In the genomic region with DNA sequence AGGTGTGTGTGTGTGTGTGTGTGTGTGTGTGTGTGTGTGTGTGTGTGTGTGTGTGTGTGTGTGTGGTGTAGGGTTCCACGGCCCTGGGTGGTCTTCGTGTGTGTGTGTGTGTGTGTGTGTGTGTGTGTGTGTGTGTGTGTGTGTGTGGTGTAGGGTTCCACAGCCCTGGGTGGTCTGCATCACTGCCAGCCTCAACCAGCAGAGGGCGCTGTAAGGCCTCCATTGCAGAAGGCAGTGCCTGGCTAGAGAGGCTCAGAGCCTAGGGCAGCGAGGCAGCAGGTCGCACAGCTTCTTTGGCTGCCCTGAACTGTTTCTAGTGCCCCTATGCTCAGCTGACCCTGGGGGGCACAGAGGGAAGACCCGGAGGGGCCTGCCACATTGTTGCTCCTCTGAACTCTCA, we compare ENCODE assay signal across 7 mouse cellular contexts.
DNase-seq lines count a peak whose midpoint lies in the region; ATAC-seq and TF ChIP-seq lines count a peak whose summit lies in the region.

No protein-coding gene starts in this region.

- no peaks in the 10 kb centered on the region for H3K4me1 ChIP-seq in liver, adult 2 months (ENCODE audit: control insufficient read depth, insufficient read depth, low read length)
- H3K4me1 ChIP-seq in liver, embryonic 12.5 days = no peaks in the 10 kb centered on the region
- peaks cover 3% of the 10 kb centered on the region; the same call in 1 of the 2 replicates for H3K4me1 ChIP-seq in embryonic facial prominence, embryonic 14.5 days (ENCODE audit: control insufficient read depth, insufficient read depth, low read length)
- peaks cover 25% of the 10 kb centered on the region for H3K4me1 ChIP-seq in neural tube, embryonic 12.5 days

- H3K9me3 ChIP-seq in liver, embryonic 12.5 days (replicated peaks) = no peaks in the 10 kb centered on the region
- no peaks in the 10 kb centered on the region for H3K9me3 ChIP-seq in embryonic facial prominence, embryonic 14.5 days (ENCODE audit: control insufficient read depth, low read length)
- no peaks in the 10 kb centered on the region for H3K9me3 ChIP-seq in neural tube, embryonic 12.5 days

- H3K4me3 ChIP-seq in liver, adult 2 months (ENCODE audit: insufficient read depth, low read depth, low read length) = no peak overlapping the region
- H3K4me3 ChIP-seq in liver, embryonic 12.5 days = no peak overlapping the region
- no peak overlapping the region for H3K4me3 ChIP-seq in embryonic facial prominence, embryonic 14.5 days (ENCODE audit: low read depth, low read length)
- H3K4me3 ChIP-seq in neural tube, embryonic 12.5 days = no peak overlapping the region

- no peak for TF ChIP-seq POLR2A in liver, adult 2 months (IDR thresholded peaks at IDR 0.05; ENCODE audit: extremely low read depth, insufficient read depth, low read length)

- no peaks in the 10 kb centered on the region for H3K36me3 ChIP-seq in liver, adult 2 months (ENCODE audit: control insufficient read depth, insufficient read depth, low read length)
- no peaks in the 10 kb centered on the region for H3K36me3 ChIP-seq in liver, embryonic 12.5 days
- no peaks in the 10 kb centered on the region for H3K36me3 ChIP-seq in embryonic facial prominence, embryonic 14.5 days (ENCODE audit: control insufficient read depth, insufficient read depth, low read length)
- no peaks in the 10 kb centered on the region for H3K36me3 ChIP-seq in neural tube, embryonic 12.5 days

- H3K79me2 ChIP-seq in liver, adult 2 months (ENCODE audit: control insufficient read depth, insufficient read depth, low read length) = no peaks in the 10 kb centered on the region

- no peak for ATAC-seq in liver, embryonic 12.5 days
- peak; percentile 63; the same call in 1 of the 2 replicates for ATAC-seq in embryonic facial prominence, embryonic 14.5 days (ENCODE audit: low read depth)
- ATAC-seq in neural tube, embryonic 12.5 days (ENCODE audit: low FRiP score, low read depth) = peak; percentile 73

- no peak overlapping the region for H3K4me2 ChIP-seq in liver, embryonic 12.5 days
- no peak overlapping the region for H3K4me2 ChIP-seq in embryonic facial prominence, embryonic 14.5 days (ENCODE audit: low read depth, low read length)
- H3K4me2 ChIP-seq in neural tube, embryonic 12.5 days (replicated peaks) = no peak overlapping the region

- no peaks in the 10 kb centered on the region for H3K27me3 ChIP-seq in liver, adult 2 months (ENCODE audit: control insufficient read depth, insufficient read depth, low read length)
- peaks cover 9% of the 10 kb centered on the region for H3K27me3 ChIP-seq in liver, embryonic 12.5 days (replicated peaks)
- H3K27me3 ChIP-seq in embryonic facial prominence, embryonic 14.5 days (replicated peaks; ENCODE audit: control insufficient read depth, insufficient read depth, low read length) = peaks cover 6% of the 10 kb centered on the region
- H3K27me3 ChIP-seq in neural tube, embryonic 12.5 days (replicated peaks) = no peaks in the 10 kb centered on the region

- no peak for DNase-seq in liver, adult 2 months (ENCODE audit: extremely low read depth, low read depth, low spot score)
- peak; percentile 54 for DNase-seq in cerebellum, adult 11-12 months
- DNase-seq in embryonic facial prominence, embryonic 14.5 days (ENCODE audit: low spot score) = peak; percentile 18
- peak; percentile 61 to 66 for DNase-seq in layer of hippocampus, postnatal 14 days (ENCODE audit: low spot score in 2 of 2)
- no peak for DNase-seq in spleen, adult 12 weeks (ENCODE audit: low spot score)

- peak; percentile 88 for TF ChIP-seq CTCF in liver, adult 2 months (IDR thresholded peaks at IDR 0.05; ENCODE audit: low read depth, low read length)

- 35% methylated on average over 6 of the region's 6 CpGs for WGBS in liver, adult 2 months
- 35% methylated on average over 4 of the region's 6 CpGs for WGBS in liver, embryonic 12.5 days (ENCODE audit: insufficient replicate concordance)
- 28% methylated on average over 5 of the region's 6 CpGs for WGBS in embryonic facial prominence, embryonic 14.5 days
- 30% methylated on average over 4 of the region's 6 CpGs for WGBS in neural tube, embryonic 12.5 days

- H3K9ac ChIP-seq in liver, adult 2 months (ENCODE audit: low read depth, low read length) = no peak overlapping the region
- H3K9ac ChIP-seq in liver, embryonic 12.5 days = no peak overlapping the region
- no peak overlapping the region for H3K9ac ChIP-seq in embryonic facial prominence, embryonic 14.5 days (ENCODE audit: low read depth, low read length)
- no peak overlapping the region for H3K9ac ChIP-seq in neural tube, embryonic 12.5 days

- H3K27ac ChIP-seq in liver, adult 2 months (replicated peaks; ENCODE audit: insufficient read depth, low read depth, low read length) = no peak overlapping the region
- H3K27ac ChIP-seq in liver, embryonic 12.5 days = no peak overlapping the region
- no peak overlapping the region for H3K27ac ChIP-seq in embryonic facial prominence, embryonic 14.5 days (replicated peaks; ENCODE audit: low read depth, low read length)
- H3K27ac ChIP-seq in neural tube, embryonic 12.5 days = no peak overlapping the region

Comparison
In these comparisons a context has a peak if more than half of its experiments do, and no peak if none do; other contexts are left out.
1. DNase-seq: peak in cerebellum, adult 11-12 months (single experiment), embryonic facial prominence, embryonic 14.5 days (single experiment) and layer of hippocampus, postnatal 14 days (2 of 2); none in liver, adult 2 months (single experiment) and spleen, adult 12 weeks (single experiment).